Mouse (Mus musculus) forebrain, postnatal 0 days (tissue): ENCODE results near the gene Vav3. TPM values are rescaled to one million over a fixed set of nuclear protein-coding genes. Genes with fewer than 3 reads are reported as not detected.

Experiments used
- ATAC-seq: fragments of 200-750 bp; cut with Nextera tagmentation; 2 replicates; pipeline ENCODE4 v1.8.0; 2017; ENCODE audit warnings: mild to moderate bottlenecking, moderate library complexity
- DNase-seq: peaks from one replicate; pipeline ENCODE4 v3.0.0-alpha.2; 2015
- H3K27ac ChIP-seq: fragments of 300-500 bp; sonication (generic); 2 replicates; pipeline ENCODE4 v1.5.1; 2014; ENCODE audit warnings: low read depth, mild to moderate bottlenecking, antibody characterized with exemption, low read length, moderate library complexity, mixed read lengths
- H3K27me3 ChIP-seq: fragments of 300-500 bp; sonication (generic); 2 replicates; pipeline ENCODE4 v1.6.1; 2014; ENCODE audit warnings: mild to moderate bottlenecking, low read length, mixed read lengths; ENCODE audit not compliant: insufficient read depth
- H3K36me3 ChIP-seq: fragments of 300-500 bp; sonication (generic); 2 replicates; pipeline ENCODE4 v1.6.1; 2014; ENCODE audit warnings: mild to moderate bottlenecking, moderate library complexity; ENCODE audit not compliant: insufficient read depth
- H3K4me1 ChIP-seq: fragments of 300-500 bp; sonication (generic); 2 replicates; pipeline ENCODE4 v1.6.1; 2014; ENCODE audit warnings: antibody characterized with exemption; ENCODE audit not compliant: insufficient read depth
- H3K4me2 ChIP-seq: fragments of 300-500 bp; sonication (generic); 2 replicates; pipeline ENCODE4 v1.6.1; 2014; ENCODE audit warnings: low read depth, mild to moderate bottlenecking, moderate library complexity
- H3K4me3 ChIP-seq: fragments of 300-500 bp; sonication (generic); 2 replicates; pipeline ENCODE4 v1.5.1; 2014; ENCODE audit warnings: low read depth, low read length, mixed read lengths
- H3K9ac ChIP-seq: fragments of 300-500 bp; sonication (generic); 2 replicates; pipeline ENCODE4 v1.6.1; 2014; ENCODE audit warnings: mild to moderate bottlenecking
- H3K9me3 ChIP-seq: fragments of 300-500 bp; sonication (generic); 2 replicates; pipeline ENCODE4 v1.6.1; 2016; ENCODE audit warnings: low read length
- CTCF ChIP-seq: sonication (generic); IDR thresholded peaks from 2 replicates; pipeline ENCODE4 v1.5.1; 2016; ENCODE audit warnings: antibody characterized with exemption, control low read depth, low read depth
- WGBS: fragments of 180-500 bp; shearing (Covaris S2); extraction: QIAGEN DNeasy Blood & Tissue Kit; methylation state at CpG from one replicate; pipeline ENCODE4 v1.1.7; 2014; 5-methylcytosine and 5-hydroxymethylcytosine counted together
- polyA plus RNA-seq: library from polyadenylated mRNA; unstranded; fragments of >200 nt; fragmentation: Nextera tagmentation; extraction: Ambion mirVana; gene quantifications from 2 replicates; pipeline ENCODE4 v1.2.1, GENCODE M21; 2015
- total RNA-seq: library from RNA; depleted of rRNA; stranded (reverse); fragments of >200 nt; gene quantifications from 2 replicates; pipeline ENCODE4 v1.2.3, GENCODE M21; 2014

Gene Vav3
- total and polyA plus RNA-seq, 2 experiments from 2014 or later: 7.7 to 9.0 TPM

- no peak overlapping the region for H3K9ac ChIP-seq
Observed at GRCm38 (mm10) chr3:109454633-109455032, 114.2 kb downstream of the Vav3 start.

DNA sequence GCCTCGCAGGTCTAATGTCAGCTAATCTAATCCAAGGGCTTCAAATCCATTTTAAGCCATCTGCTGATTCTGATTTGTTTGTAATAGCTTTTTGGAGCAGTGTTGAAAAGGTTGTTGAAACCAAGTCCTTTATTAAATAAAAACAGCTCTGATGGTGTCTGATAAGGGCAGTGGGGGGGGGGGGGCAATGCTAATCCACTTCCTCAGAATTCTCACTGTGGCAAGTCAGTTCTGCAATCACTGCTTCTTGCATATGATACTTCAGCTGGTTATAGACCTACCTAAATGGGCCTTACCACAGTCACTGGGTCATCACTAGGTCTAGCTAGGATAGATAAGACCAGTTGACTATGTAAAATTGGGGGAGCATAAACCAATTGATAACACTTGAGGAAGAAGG is 115.9 kb downstream of the Vav3 start:
- Histone ChIP-seq H3K27ac (no peak overlapping the region), H3K36me3 (no peaks in the 10 kb centered on the region), H3K4me1 (no peaks in the 10 kb centered on the region), H3K9ac (no peak overlapping the region), H3K9me3 (no peaks in the 10 kb centered on the region), H3K4me2 (no peak overlapping the region), H3K27me3 (no peaks in the 10 kb centered on the region), H3K4me3 (no peak overlapping the region)
- DNase-seq (no peak), ATAC-seq (no peak)
- WGBS: 76% methylated on average over 1 of the region's 1 CpGs
- TF ChIP-seq CTCF: no peak

More at GRCm38 (mm10) chr3:109454633-109455032, 114.2 kb downstream of the Vav3 start:
- ATAC-seq: no peak
- Histone ChIP-seq H3K9me3 (no peaks in the 10 kb centered on the region), H3K4me3 (no peak overlapping the region), H3K4me1 (no peaks in the 10 kb centered on the region), H3K4me2 (no peak overlapping the region), H3K36me3 (no peaks in the 10 kb centered on the region), H3K27me3 (no peaks in the 10 kb centered on the region), H3K27ac (no peak overlapping the region)
- DNase-seq: no peak
- TF ChIP-seq CTCF: no peak
- 62% methylated on average over 1 of the region's 1 CpGs for WGBS

GRCm38 (mm10) chr3:109463684-109464083 is 123.2 kb downstream of the Vav3 start:
- H3K9ac ChIP-seq: no peak overlapping the region
- ATAC-seq: no peak
- DNase-seq: no peak
- no peak overlapping the region for H3K27ac ChIP-seq
- no peaks in the 10 kb centered on the region for H3K9me3 ChIP-seq
- H3K36me3 ChIP-seq: no peaks in the 10 kb centered on the region
- no peak overlapping the region for H3K4me2 ChIP-seq
- no peaks in the 10 kb centered on the region for H3K27me3 ChIP-seq
- TF ChIP-seq CTCF: no peak
- no peaks in the 10 kb centered on the region for H3K4me1 ChIP-seq
- WGBS: 71% methylated on average over 6 of the region's 6 CpGs
- H3K4me3 ChIP-seq: no peak overlapping the region

GRCm38 (mm10) chr3:109464600-109464999 is 124.1 kb downstream of the Vav3 start:
- Histone ChIP-seq H3K9me3 (no peaks in the 10 kb centered on the region), H3K36me3 (no peaks in the 10 kb centered on the region), H3K4me1 (no peaks in the 10 kb centered on the region), H3K4me3 (no peak overlapping the region), H3K4me2 (no peak overlapping the region), H3K27me3 (no peaks in the 10 kb centered on the region), H3K27ac (no peak overlapping the region), H3K9ac (no peak overlapping the region)
- ATAC-seq (no peak), DNase-seq (no peak)
- TF ChIP-seq CTCF: no peak
- 89% methylated on average over 8 of the region's 8 CpGs for WGBS

DNA sequence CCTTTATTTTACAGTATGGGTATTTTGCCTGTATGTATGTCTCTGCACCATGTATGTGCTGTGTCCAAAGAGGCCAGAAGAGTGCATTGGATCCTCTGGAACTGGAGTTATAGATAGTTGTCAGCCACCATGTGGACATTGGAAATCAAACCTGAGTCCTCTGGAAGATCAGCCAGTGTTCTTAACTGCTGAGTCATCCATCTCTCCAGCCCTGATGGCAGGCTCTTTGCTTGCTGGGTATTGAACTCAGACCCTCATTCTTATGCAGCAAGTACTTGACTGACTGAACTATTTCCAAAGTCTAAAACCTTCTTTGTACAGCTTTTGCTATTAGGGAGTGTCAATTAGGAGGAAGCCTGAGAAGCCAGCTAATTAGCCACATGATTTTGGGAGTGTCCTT is 126.1 kb downstream of the Vav3 start:
- H3K4me2 ChIP-seq: no peak overlapping the region
- no peaks in the 10 kb centered on the region for H3K36me3 ChIP-seq
- H3K27ac ChIP-seq: no peak overlapping the region
- H3K9me3 ChIP-seq: no peaks in the 10 kb centered on the region
- H3K27me3 ChIP-seq: no peaks in the 10 kb centered on the region
- H3K4me3 ChIP-seq: no peak overlapping the region
- no peaks in the 10 kb centered on the region for H3K4me1 ChIP-seq
- TF ChIP-seq CTCF: no peak
- H3K9ac ChIP-seq: no peak overlapping the region
- no peak for DNase-seq
- ATAC-seq: no peak

DNA sequence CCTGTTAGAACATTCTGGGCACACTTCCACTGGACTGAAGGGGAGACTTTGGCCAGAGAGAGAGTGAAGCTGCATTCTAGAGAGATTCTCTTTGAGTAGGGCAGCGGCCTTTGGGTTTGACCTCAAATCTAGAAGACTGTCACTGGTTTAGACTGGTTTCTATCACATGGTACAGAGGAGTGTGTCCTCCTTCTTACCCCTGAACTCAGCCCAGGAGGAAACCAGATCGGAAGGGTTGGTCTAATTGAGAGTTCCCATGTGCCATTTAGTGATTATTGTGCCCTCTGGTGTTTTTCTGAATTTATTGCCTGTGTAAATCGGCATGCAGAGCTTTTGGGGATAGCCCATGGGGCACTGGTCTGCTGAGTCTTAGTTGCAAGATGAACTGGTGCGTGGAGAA is 126.8 kb downstream of the Vav3 start:
- no peak overlapping the region for H3K4me3 ChIP-seq
- TF ChIP-seq CTCF: peak; percentile 20; the same call in 1 of the 2 replicates
- no peaks in the 10 kb centered on the region for H3K9me3 ChIP-seq
- no peak overlapping the region for H3K4me2 ChIP-seq
- H3K36me3 ChIP-seq: no peaks in the 10 kb centered on the region
- H3K9ac ChIP-seq: no peak overlapping the region
- ATAC-seq (no peak), DNase-seq (no peak)
- no peaks in the 10 kb centered on the region for H3K4me1 ChIP-seq
- H3K27me3 ChIP-seq: no peaks in the 10 kb centered on the region
- WGBS: 75% methylated on average over 4 of the region's 4 CpGs
- H3K27ac ChIP-seq: no peak overlapping the region

- Histone ChIP-seq H3K36me3 (no peaks in the 10 kb centered on the region), H3K4me1 (no peaks in the 10 kb centered on the region), H3K27me3 (no peaks in the 10 kb centered on the region), H3K27ac (no peak overlapping the region), H3K4me2 (no peak overlapping the region), H3K9me3 (no peaks in the 10 kb centered on the region), H3K4me3 (no peak overlapping the region), H3K9ac (no peak overlapping the region)
- no peak for ATAC-seq
- TF ChIP-seq CTCF: no peak
- DNase-seq: no peak
- WGBS: 57% methylated on average over 3 of the region's 3 CpGs
Observed at GRCm38 (mm10) chr3:109469465-109469864, 129.0 kb downstream of the Vav3 start.
